Mouse (Mus musculus) midbrain, embryonic 14.5 days (tissue): ENCODE data around the gene Hectd2. TPM values are rescaled to one million over a fixed set of nuclear protein-coding genes. Genes with fewer than 3 reads are reported as not detected.

Experiments used
- ATAC-seq: fragments of 200-750 bp; cut with Nextera tagmentation; 2 replicates; pipeline ENCODE4 v1.8.0; 2017; ENCODE audit warnings: moderate number of reproducible peaks, moderate library complexity; ENCODE audit not compliant: low FRiP score, low TSS enrichment
- DNase-seq: peaks from one replicate; pipeline ENCODE4 v3.0.0-alpha.2; 2015
- H3K27ac ChIP-seq: fragments of 300-500 bp; sonication (generic); replicated peaks from 2 replicates; pipeline ENCODE4 v1.5.1; 2014; ENCODE audit warnings: mild to moderate bottlenecking, low read depth, low read length, moderate library complexity
- H3K27me3 ChIP-seq: fragments of 300-500 bp; sonication (generic); 2 replicates; pipeline ENCODE4 v1.6.1; 2014; ENCODE audit warnings: low read length, control low read depth, mixed read lengths; ENCODE audit not compliant: control insufficient read depth, insufficient read depth
- H3K36me3 ChIP-seq: fragments of 300-500 bp; sonication (generic); 2 replicates; pipeline ENCODE4 v1.6.1; 2014; ENCODE audit warnings: low read length, control low read depth; ENCODE audit not compliant: control insufficient read depth, insufficient read depth
- H3K4me1 ChIP-seq: fragments of 300-500 bp; sonication (generic); 2 replicates; pipeline ENCODE4 v1.6.1; 2014; ENCODE audit warnings: mild to moderate bottlenecking, antibody characterized with exemption, low read length, control low read depth; ENCODE audit not compliant: control insufficient read depth, insufficient read depth
- H3K4me2 ChIP-seq: fragments of 300-500 bp; sonication (generic); 2 replicates; pipeline ENCODE4 v1.6.1; 2014; ENCODE audit warnings: mild to moderate bottlenecking, low read length, moderate library complexity
- H3K4me3 ChIP-seq: fragments of 300-500 bp; sonication (generic); replicated peaks from 2 replicates; pipeline ENCODE4 v1.5.1; 2014; ENCODE audit warnings: low read depth, low read length
- H3K9ac ChIP-seq: fragments of 300-500 bp; sonication (generic); replicated peaks from 2 replicates; pipeline ENCODE4 v1.6.1; 2014; ENCODE audit warnings: mild to moderate bottlenecking, low read length, moderate library complexity
- H3K9me3 ChIP-seq: fragments of 300-500 bp; sonication (generic); 2 replicates; pipeline ENCODE4 v1.6.1; 2016; ENCODE audit warnings: low read length, control low read depth, mixed read lengths; ENCODE audit not compliant: control insufficient read depth
- WGBS: fragments of 180-500 bp; shearing (Covaris S2); extraction: QIAGEN DNeasy Blood & Tissue Kit; methylation state at CpG from one replicate; pipeline ENCODE4 v1.1.7; 2014; 5-methylcytosine and 5-hydroxymethylcytosine counted together
- polyA plus RNA-seq: library from polyadenylated mRNA; unstranded; fragments of >200 nt; fragmentation: Nextera tagmentation; extraction: Ambion mirVana; gene quantifications from 2 replicates; pipeline ENCODE4 v1.2.1, GENCODE M21; 2014

The Hectd2 gene
- polyA plus RNA-seq, result 14.8 and 16.4 TPM in 2 replicates

GRCm38 (mm10) chr19:36554046-36554784 lies at the start of gene Hectd2:
Hectd2 (plus strand) TSS chr19:36554639.
- WGBS, result under 1% methylated on average over 89 of the region's 92 CpGs
- peak; percentile 89 for DNase-seq
- no peaks in the 10 kb centered on the region for H3K36me3 ChIP-seq
- H3K9me3 ChIP-seq, result no peaks in the 10 kb centered on the region
- peak within 1 kb of the TSS; percentile 79 for H3K4me3 ChIP-seq
- peaks cover 3% of the 10 kb centered on the region; the same call in 1 of the 2 replicates for H3K27me3 ChIP-seq
- H3K4me2 ChIP-seq, result peak within 1 kb of the TSS; percentile 87
- no peaks in the 10 kb centered on the region for H3K4me1 ChIP-seq
- ATAC-seq, result peak; percentile 93
- peak within 1 kb of the TSS; percentile 93 for H3K27ac ChIP-seq
- peak within 1 kb of the TSS; percentile 91 for H3K9ac ChIP-seq

- H3K9me3 ChIP-seq, result peaks cover 3% of the 10 kb centered on the region; the same call in 1 of the 2 replicates
- H3K36me3 ChIP-seq, result no peaks in the 10 kb centered on the region
- no peaks in the 10 kb centered on the region for H3K4me1 ChIP-seq
- no peak overlapping the region for H3K27ac ChIP-seq
- DNase-seq (no peak), ATAC-seq (no peak)
- no peaks in the 10 kb centered on the region for H3K27me3 ChIP-seq
- 96% methylated on average over 2 of the region's 2 CpGs for WGBS
- H3K4me3 ChIP-seq, result no peak overlapping the region
- no peak overlapping the region for H3K9ac ChIP-seq
- no peak overlapping the region for H3K4me2 ChIP-seq
Measured at GRCm38 (mm10) chr19:36504716-36505115, 49.7 kb upstream of the Hectd2 start.

- 75% methylated on average over 1 of the region's 1 CpGs for WGBS
- DNase-seq, result no peak
Measured at GRCm38 (mm10) chr19:36511305-36511704, 43.1 kb upstream of the Hectd2 start.

GRCm38 (mm10) chr19:36518461-36518860 lies 36.0 kb upstream of the Hectd2 start:
- 61% methylated on average over 2 of the region's 2 CpGs for WGBS
- no peaks in the 10 kb centered on the region for H3K9me3 ChIP-seq
- H3K4me3 ChIP-seq, result no peak overlapping the region
- H3K36me3 ChIP-seq, result no peaks in the 10 kb centered on the region
- no peak overlapping the region for H3K9ac ChIP-seq
- H3K4me2 ChIP-seq, result no peak overlapping the region
- H3K27ac ChIP-seq, result no peak overlapping the region
- H3K4me1 ChIP-seq, result no peaks in the 10 kb centered on the region
- no peaks in the 10 kb centered on the region for H3K27me3 ChIP-seq
- no peak for ATAC-seq
- DNase-seq, result no peak

More at GRCm38 (mm10) chr19:36511305-36511704, 43.1 kb upstream of the Hectd2 start:
- no peak for ATAC-seq
- no peaks in the 10 kb centered on the region for H3K27me3 ChIP-seq
- H3K9ac ChIP-seq, result no peak overlapping the region
- H3K9me3 ChIP-seq, result no peaks in the 10 kb centered on the region
- no peak overlapping the region for H3K27ac ChIP-seq
- no peaks in the 10 kb centered on the region for H3K4me1 ChIP-seq
- H3K4me2 ChIP-seq, result no peak overlapping the region
- no peaks in the 10 kb centered on the region for H3K36me3 ChIP-seq
- H3K4me3 ChIP-seq, result no peak overlapping the region

- ATAC-seq, result no peak
- WGBS, result 90% methylated on average over 2 of the region's 2 CpGs
Measured at GRCm38 (mm10) chr19:36521568-36521967, 32.9 kb upstream of the Hectd2 start.

GRCm38 (mm10) chr19:36522558-36523195 lies 31.8 kb upstream of the Hectd2 start:
- H3K4me1 ChIP-seq, result no peaks in the 10 kb centered on the region
- no peak overlapping the region for H3K4me3 ChIP-seq
- no peak for DNase-seq
- H3K27ac ChIP-seq, result no peak overlapping the region
- H3K9ac ChIP-seq, result no peak overlapping the region
- no peaks in the 10 kb centered on the region for H3K36me3 ChIP-seq
- WGBS, result 76% methylated on average over 3 of the region's 3 CpGs
- H3K27me3 ChIP-seq, result no peaks in the 10 kb centered on the region
- H3K4me2 ChIP-seq, result no peak overlapping the region
- ATAC-seq, result no peak
- no peaks in the 10 kb centered on the region for H3K9me3 ChIP-seq

More at GRCm38 (mm10) chr19:36521568-36521967, 32.9 kb upstream of the Hectd2 start:
- no peak overlapping the region for H3K9ac ChIP-seq
- no peak overlapping the region for H3K4me3 ChIP-seq
- DNase-seq, result no peak
- no peaks in the 10 kb centered on the region for H3K4me1 ChIP-seq
- H3K27ac ChIP-seq, result no peak overlapping the region
- no peaks in the 10 kb centered on the region for H3K36me3 ChIP-seq
- no peak overlapping the region for H3K4me2 ChIP-seq
- H3K27me3 ChIP-seq, result no peaks in the 10 kb centered on the region
- H3K9me3 ChIP-seq, result no peaks in the 10 kb centered on the region

GRCm38 (mm10) chr19:36525071-36525470 lies 29.4 kb upstream of the Hectd2 start:
- no peak overlapping the region for H3K4me3 ChIP-seq
- ATAC-seq (no peak), DNase-seq (no peak)
- H3K9me3 ChIP-seq, result no peaks in the 10 kb centered on the region
- H3K4me2 ChIP-seq, result no peak overlapping the region
- no peaks in the 10 kb centered on the region for H3K36me3 ChIP-seq
- no peaks in the 10 kb centered on the region for H3K27me3 ChIP-seq
- H3K27ac ChIP-seq, result no peak overlapping the region
- no peaks in the 10 kb centered on the region for H3K4me1 ChIP-seq
- no peak overlapping the region for H3K9ac ChIP-seq

GRCm38 (mm10) chr19:36533082-36533481 lies 21.4 kb upstream of the Hectd2 start:
- ATAC-seq (no peak), DNase-seq (no peak)
- Histone ChIP-seq H3K4me2 (no peak overlapping the region), H3K27me3 (no peaks in the 10 kb centered on the region), H3K36me3 (no peaks in the 10 kb centered on the region), H3K27ac (0 out of 2 replicates have a peak overlapping the region, but pooled peaks have one; percentile 79), H3K9me3 (no peaks in the 10 kb centered on the region), H3K9ac (no peak overlapping the region), H3K4me3 (no peak overlapping the region), H3K4me1 (peaks cover 22% of the 10 kb centered on the region)
- 62% methylated on average over 5 of the region's 5 CpGs for WGBS
